20 mouse cellular contexts compared by ENCODE assay signal in the genomic region with DNA sequence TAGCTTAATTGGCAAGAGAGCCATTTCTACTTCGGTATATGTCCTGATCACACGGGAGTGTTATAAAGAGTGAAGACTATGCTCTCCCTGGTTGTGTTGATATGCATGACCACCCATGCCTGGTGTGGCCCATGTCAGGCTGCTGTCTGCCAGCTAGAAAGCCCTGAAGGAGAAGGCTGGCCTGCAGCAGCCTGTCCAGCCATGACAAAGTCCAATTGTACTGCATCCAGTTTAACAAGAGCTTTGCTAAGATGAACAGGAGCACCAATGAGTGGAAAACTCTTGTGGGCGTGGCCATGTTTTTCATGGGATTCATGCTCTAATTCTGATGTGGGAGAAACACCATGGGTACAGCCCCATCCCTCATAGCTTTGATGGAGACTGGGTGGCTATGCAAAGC. TPM values are rescaled to one million over a fixed set of nuclear protein-coding genes. Genes with fewer than 3 reads are reported as not detected.
DNase-seq lines count a peak whose midpoint lies in the region; ATAC-seq lines count a peak whose summit lies in the region.
"Had no signal": no experiment of that assay in that cellular context is flagged by ENCODE, and none has a peak within 500 bp of the region (broad histone marks: within the 10 kb centered on the region; RNA-seq: fewer than 3 reads in every experiment).

No protein-coding gene starts in this region.

- H3K4me1 ChIP-seq in midbrain, embryonic 16.5 days (ENCODE audit: control insufficient read depth, insufficient read depth, low read length): no peaks in the 10 kb centered on the region
- H3K4me1 ChIP-seq: hindbrain, embryonic 15.5 days; midbrain, embryonic 15.5 days had no signal

- no peaks in the 10 kb centered on the region for H3K9me3 ChIP-seq in midbrain, embryonic 16.5 days (replicated peaks; ENCODE audit: control insufficient read depth, low read length, poor library complexity, severe bottlenecking)
- H3K9me3 ChIP-seq: heart, embryonic 10.5 days; hindbrain, embryonic 15.5 days; midbrain, embryonic 15.5 days had no signal

- H3K27ac ChIP-seq in midbrain, embryonic 16.5 days (ENCODE audit: low read length): no peak overlapping the region
- H3K27ac ChIP-seq: heart, embryonic 10.5 days; hindbrain, embryonic 15.5 days; macrophage; midbrain, embryonic 15.5 days had no signal

- H3K27me3 ChIP-seq in midbrain, embryonic 16.5 days (ENCODE audit: control insufficient read depth, insufficient read depth, low read depth, low read length): no peaks in the 10 kb centered on the region
- H3K27me3 ChIP-seq: hindbrain, embryonic 15.5 days; midbrain, embryonic 15.5 days had no signal

- H3K4me3 ChIP-seq in midbrain, embryonic 16.5 days (ENCODE audit: low read depth, low read length): no peak overlapping the region
- H3K4me3 ChIP-seq: heart, embryonic 10.5 days; hindbrain, embryonic 15.5 days; midbrain, embryonic 15.5 days; myocyte had no signal

- intact Hi-C loops in heart, postnatal 36 days (cut with DNase I): no loop called here
- intact Hi-C loops in left cerebral cortex, postnatal 25 days (cut with DNase I): no loop called here

- ATAC-seq in midbrain, embryonic 16.5 days: no peak
- ATAC-seq: forebrain, embryonic 14.5 days; lung, postnatal 0 days; midbrain, embryonic 15.5 days had no signal

- WGBS in midbrain, embryonic 16.5 days: 59% methylated on average over 3 of the region's 3 CpGs

- H3K9ac ChIP-seq in midbrain, embryonic 16.5 days (ENCODE audit: low read depth, low read length): no peak overlapping the region
- H3K9ac ChIP-seq: hindbrain, embryonic 15.5 days; midbrain, embryonic 15.5 days had no signal

- no peak overlapping the region for H3K4me2 ChIP-seq in midbrain, embryonic 16.5 days (ENCODE audit: low read length)
- H3K4me2 ChIP-seq: hindbrain, embryonic 15.5 days; midbrain, embryonic 15.5 days had no signal

- peak; percentile 71 for DNase-seq in heart, adult 11 months
- DNase-seq in heart, postnatal 36 days: no peak
- DNase-seq in A20 (ENCODE audit: low read depth, low spot score): peak; percentile 50
- peak; percentile 93 for DNase-seq in kidney, adult 9 months
- peak; percentile 78 for DNase-seq in kidney, postnatal 14 days
- DNase-seq in left cerebral cortex, postnatal 25 days (ENCODE audit: low spot score in 2 of 2): no peak
- no peak for DNase-seq in urinary bladder, postnatal 25 days (ENCODE audit: low spot score)
- DNase-seq: adrenal gland, postnatal 25 days; cerebellum, adult 9-10 months; right cerebral cortex, postnatal 25 days; thymus, postnatal 25 days had no signal

- 0 out of 2 replicates have a peak, but pooled peaks cover 4% of the 10 kb centered on the region for H3K36me3 ChIP-seq in midbrain, embryonic 16.5 days (ENCODE audit: control insufficient read depth, insufficient read depth, low read length)

RNA-seq across cellular contexts. Expression of a gene that starts 16.4 kb away (rescaled TPM):
- total RNA-seq in heart, postnatal 36 days (2021): 10 to 100 TPM; 66.3 to 73.0 TPM
- total RNA-seq in left cerebral cortex, postnatal 25 days (2021): 10 to 100 TPM; 64.9 to 66.2 TPM
- polyA plus RNA-seq in midbrain, embryonic 16.5 days (2015; fragmentation: Nextera tagmentation; extraction: Ambion mirVana): 89.4 and 94.0 TPM in 2 replicates

RNA-seq across cellular contexts. Expression of a gene that starts 17.3 kb away (rescaled TPM):
- 10 to 100 TPM; 65.6 to 68.0 TPM for total RNA-seq in heart, postnatal 36 days (2021)
- total RNA-seq in left cerebral cortex, postnatal 25 days (2021): 100 to 1,000 TPM; 394 to 433 TPM
- polyA plus RNA-seq in midbrain, embryonic 16.5 days (2015; fragmentation: Nextera tagmentation; extraction: Ambion mirVana): 286 and 294 TPM in 2 replicates

RNA-seq across cellular contexts. Expression of a gene that starts 37.7 kb away (rescaled TPM):
- total RNA-seq in heart, postnatal 36 days (2021): 1 to 10 TPM; 2.6 to 2.7 TPM
- 100 to 1,000 TPM; 111 to 128 TPM for total RNA-seq in left cerebral cortex, postnatal 25 days (2021)
- polyA plus RNA-seq in midbrain, embryonic 16.5 days (2015; fragmentation: Nextera tagmentation; extraction: Ambion mirVana): 9.7 and 17.4 TPM in 2 replicates
- total RNA-seq: hematopoietic stem cell, adult 5-6 weeks had no signal
- polyA plus RNA-seq: macrophage had no signal

Comparison
In these comparisons a context has a peak if more than half of its experiments do, and no peak if none do; other contexts are left out.
1. DNase-seq: peak in heart, adult 11 months (single experiment), A20 (single experiment), kidney, adult 9 months (single experiment) and kidney, postnatal 14 days (single experiment); none in heart, postnatal 36 days (0 of 2), left cerebral cortex, postnatal 25 days (0 of 2) and urinary bladder, postnatal 25 days (single experiment).
2. RNA of a gene that starts 17.3 kb away (total RNA-seq): 394 to 433 TPM in left cerebral cortex, postnatal 25 days; 65.6 to 68.0 TPM in heart, postnatal 36 days; every median in the first group is over 4 times any median in the second.
3. RNA of a gene that starts 37.7 kb away (total RNA-seq): 111 to 128 TPM in left cerebral cortex, postnatal 25 days; 2.6 to 2.7 TPM in heart, postnatal 36 days; every median in the first group is over 10 times any median in the second.